Mouse (Mus musculus) G1E-ER4 (cell line): ENCODE measurements around the gene Pgls. TPM values are rescaled to one million over a fixed set of nuclear protein-coding genes. Genes with fewer than 3 reads are reported as not detected.

Experiments used
- GATA1 ChIP-seq: IDR thresholded peaks from one replicate; pipeline ENCODE4 v1.8.0; 2012; ENCODE audit warnings: low read length, inconsistent platforms
- polyA plus RNA-seq: library from polyadenylated mRNA; stranded (reverse); fragments of >175 nt; gene quantifications from 2 replicates; pipeline ENCODE4 v1.2.3, GENCODE M21; 2012

The Pgls gene
- polyA plus RNA-seq, 1 experiment = 435 TPM

DNA sequence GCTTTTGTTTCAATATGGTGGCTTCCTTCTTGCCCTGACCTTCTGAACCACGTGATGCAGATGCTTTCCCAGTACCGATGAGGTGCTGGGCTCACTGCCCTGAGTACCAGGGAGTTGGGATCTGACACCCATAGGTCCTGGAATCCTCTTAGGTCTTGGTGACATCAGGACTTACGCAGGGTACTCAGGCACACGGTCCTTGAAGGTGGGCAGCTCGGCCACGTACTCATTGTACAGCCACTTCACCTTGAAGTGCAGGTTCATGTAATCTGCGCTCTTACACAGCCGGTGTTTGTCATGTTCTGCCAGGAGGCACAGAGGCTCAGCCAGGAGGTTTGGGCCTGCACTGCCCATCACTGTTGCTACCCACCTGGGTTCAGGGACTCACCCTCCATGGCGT is 53.5 kb downstream of the Pgls start:
- TF ChIP-seq GATA1 = no peak

Other genes with a start within 250 kb of the Pgls start
- gene Use1, start 225.3 kb upstream of the Pgls start, polyA plus RNA-seq = 183 and 196 TPM in 2 replicates
- 51.3 and 71.7 TPM in 2 replicates for gene Ocel1, start 220.9 kb upstream of the Pgls start, polyA plus RNA-seq
- 63.4 and 72.0 TPM in 2 replicates for gene Nr2f6, start 210.2 kb upstream of the Pgls start, polyA plus RNA-seq
- 0.04 and 0.10 TPM in 2 replicates for gene Ushbp1, start 196.4 kb upstream of the Pgls start, polyA plus RNA-seq
- gene Babam1, start 195.3 kb upstream of the Pgls start, polyA plus RNA-seq = 146 and 153 TPM in 2 replicates
- 39.7 and 50.9 TPM in 2 replicates for gene Ankle1, start 186.2 kb upstream of the Pgls start, polyA plus RNA-seq
- 18.9 and 25.3 TPM in 2 replicates for gene Abhd8, start 128.5 kb upstream of the Pgls start, polyA plus RNA-seq
- gene Mrpl34, start 127.2 kb upstream of the Pgls start, polyA plus RNA-seq = 221 and 248 TPM in 2 replicates
- 284 and 345 TPM in 2 replicates for gene Dda1, start 123.0 kb upstream of the Pgls start, polyA plus RNA-seq
- gene Ano8, start 106.2 kb upstream of the Pgls start, polyA plus RNA-seq = 1.1 and 1.2 TPM in 2 replicates
- 40.9 and 51.0 TPM in 2 replicates for gene Gtpbp3, start 104.1 kb upstream of the Pgls start, polyA plus RNA-seq
- gene Plvap, start 80.4 kb upstream of the Pgls start, polyA plus RNA-seq = 1.9 and 2.4 TPM in 2 replicates
- not detected in 2 replicates for gene Ccdc194, start 66.5 kb upstream of the Pgls start, polyA plus RNA-seq
- 17.1 and 18.8 TPM in 2 replicates for gene Bst2, start 54.7 kb upstream of the Pgls start, polyA plus RNA-seq
- gene Mvb12a, start 49.3 kb upstream of the Pgls start, polyA plus RNA-seq = 135 and 147 TPM in 2 replicates
- not detected in 2 replicates for gene Tmem221, start 33.3 kb upstream of the Pgls start, polyA plus RNA-seq
- not detected in 2 replicates for gene Nxnl1, start 25.6 kb upstream of the Pgls start, polyA plus RNA-seq
- gene Slc27a1, start 23.3 kb upstream of the Pgls start, polyA plus RNA-seq = not detected in 2 replicates
- gene Fam129c, start 5.5 kb downstream of the Pgls start, polyA plus RNA-seq = 7.9 and 8.6 TPM in 2 replicates
- gene Colgalt1, start 18.8 kb downstream of the Pgls start, polyA plus RNA-seq = 41.9 and 53.0 TPM in 2 replicates
- gene Unc13a, start 79.6 kb downstream of the Pgls start, polyA plus RNA-seq = 0.41 and 0.52 TPM in 2 replicates
- 27.6 and 33.8 TPM in 2 replicates for gene Jak3, start 84.1 kb downstream of the Pgls start, polyA plus RNA-seq
- 4.6 and 5.5 TPM in 2 replicates for gene Insl3, start 97.0 kb downstream of the Pgls start, polyA plus RNA-seq
- 0.02 TPM in 1 of 2 replicates, not detected in the other for gene B3gnt3, start 109.6 kb downstream of the Pgls start, polyA plus RNA-seq
- 32.9 and 36.1 TPM in 2 replicates for gene Fcho1, start 133.5 kb downstream of the Pgls start, polyA plus RNA-seq